Mouse (Mus musculus) E14TG2a.4 (cell line): ENCODE measurements around the gene Cep170b.

Experiments
- CTCF ChIP-seq: conservative IDR thresholded peaks from 2 replicates; pipeline ENCODE4 v1.5.1; 2014; ENCODE audit warnings: low read length
- NANOG ChIP-seq: IDR thresholded peaks from 2 replicates; pipeline ENCODE4 v1.6.1; 2014; ENCODE audit warnings: borderline replicate concordance, low read length, mixed read lengths

DNA sequence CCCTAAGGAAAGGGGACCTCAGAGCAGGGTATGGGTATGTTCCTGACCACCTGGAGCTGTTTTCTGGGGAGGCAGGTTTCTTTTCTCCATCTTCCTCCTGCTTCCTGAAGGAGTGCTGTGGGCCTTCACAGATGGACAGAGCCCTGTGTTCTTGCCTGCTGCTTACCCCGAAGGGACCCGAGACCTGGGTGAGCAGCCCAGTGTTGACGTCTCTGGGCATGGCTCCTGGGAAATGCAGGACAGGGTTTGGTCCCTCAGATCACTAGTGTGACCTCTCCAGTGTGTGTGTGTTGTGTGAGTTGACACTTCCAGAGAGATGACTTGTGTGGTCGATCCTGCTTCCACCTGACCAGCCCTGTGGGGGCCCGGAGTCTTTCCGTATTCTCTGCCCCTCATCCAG lies 3.2 kb downstream of the Cep170b start:
- TF ChIP-seq CTCF (no peak), NANOG (no peak)
